Mouse (Mus musculus): ENCODE results near the gene E2f1.

The E2f1 gene

DNA sequence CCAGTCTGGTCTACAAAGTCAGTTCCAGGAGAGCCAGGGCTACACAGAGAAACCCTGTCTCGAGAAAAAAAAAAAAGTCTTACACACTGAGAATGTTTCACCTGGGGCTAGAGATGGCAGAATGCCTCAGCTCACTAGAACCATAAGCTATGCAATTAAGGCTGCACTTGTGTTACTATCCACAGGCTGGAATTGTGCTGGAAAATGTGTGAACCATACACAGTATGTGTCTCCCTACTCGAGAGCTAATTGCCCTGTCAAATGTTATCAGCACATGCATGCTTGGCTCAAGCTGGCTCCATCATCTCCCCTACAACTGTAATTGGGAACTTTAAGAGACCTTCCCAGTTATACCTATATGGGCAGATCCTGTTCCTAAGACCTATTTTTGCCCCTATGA is 18.8 kb downstream of the E2f1 start:
- DNase-seq (ENCODE audit: low read depth) = no peak

DNA sequence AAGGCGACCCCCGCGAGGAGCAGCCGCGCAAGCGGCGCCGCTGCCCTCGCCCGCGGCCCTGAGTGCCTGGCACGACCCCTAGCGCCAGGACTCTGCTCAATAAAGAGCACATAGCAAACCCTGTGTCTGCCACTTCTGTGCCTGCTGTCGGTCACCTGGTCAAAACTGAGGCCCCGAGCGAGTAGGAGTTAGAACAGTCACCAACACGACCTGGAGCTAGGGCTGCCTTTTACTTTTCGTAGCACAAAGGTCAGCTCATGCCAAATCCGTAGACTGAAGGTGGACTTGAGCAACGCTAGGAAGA is 19.9 kb downstream of the E2f1 start:
- no peak for DNase-seq (ENCODE audit: low read depth)

DNA sequence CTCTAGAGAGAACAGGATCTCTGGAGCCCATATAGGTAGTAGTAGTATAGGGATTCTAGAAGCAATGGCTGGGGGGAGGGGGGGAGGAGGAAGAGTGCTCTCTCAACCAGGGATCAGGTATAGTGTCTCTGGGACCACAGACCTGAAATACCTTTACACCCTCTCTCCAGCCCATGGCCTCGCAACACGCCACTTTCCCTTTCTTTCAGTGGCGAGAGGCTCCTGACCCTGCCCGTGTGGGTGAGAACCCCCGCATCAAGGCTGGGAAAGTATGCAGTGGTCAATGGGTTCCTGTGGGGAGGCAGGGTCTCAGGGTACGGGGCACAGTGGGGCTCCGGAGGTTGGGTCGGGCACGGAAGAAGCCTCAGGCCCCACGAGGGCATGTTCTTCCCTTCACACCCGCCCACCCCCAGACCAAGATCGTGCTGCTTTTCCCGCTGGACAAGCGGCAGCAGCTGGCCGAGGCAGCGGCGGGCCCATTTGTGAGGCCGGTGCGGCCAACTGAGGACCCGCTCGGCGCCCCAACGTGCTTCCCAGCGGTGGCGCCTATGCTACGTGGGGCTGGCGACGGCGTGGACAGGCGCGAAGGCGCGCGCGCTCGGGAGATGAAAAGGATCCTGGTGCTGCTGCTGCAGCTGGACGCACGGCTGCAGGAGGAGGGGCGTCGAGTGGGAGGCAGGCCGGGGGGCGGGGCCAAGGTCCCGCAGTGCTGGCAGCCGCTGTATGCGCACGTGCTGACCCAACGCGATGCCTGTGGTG is 20.4 kb downstream of the E2f1 start:
- no peak for DNase-seq (ENCODE audit: low read depth)

DNA sequence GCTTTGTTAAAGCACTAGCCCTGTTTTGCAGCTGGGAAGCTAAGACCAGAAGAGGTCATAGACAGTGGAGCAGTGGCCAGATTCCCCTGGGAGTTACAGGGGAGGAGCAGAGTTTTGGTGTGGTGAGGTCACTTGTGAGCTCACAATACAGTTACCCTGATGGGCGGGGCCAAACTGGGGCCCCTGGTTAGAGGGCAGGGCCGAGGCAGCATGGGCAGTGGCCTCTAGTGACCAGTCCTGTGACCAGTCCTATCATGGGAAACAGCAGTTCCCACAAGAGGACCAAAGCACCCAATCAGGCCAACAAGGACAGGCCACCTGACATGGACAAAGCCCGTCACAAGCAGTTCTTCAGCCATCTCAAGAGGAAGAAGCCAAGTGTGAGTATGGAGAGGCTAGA is 21.0 kb downstream of the E2f1 start:
- DNase-seq (ENCODE audit: low read depth) = no peak

DNA sequence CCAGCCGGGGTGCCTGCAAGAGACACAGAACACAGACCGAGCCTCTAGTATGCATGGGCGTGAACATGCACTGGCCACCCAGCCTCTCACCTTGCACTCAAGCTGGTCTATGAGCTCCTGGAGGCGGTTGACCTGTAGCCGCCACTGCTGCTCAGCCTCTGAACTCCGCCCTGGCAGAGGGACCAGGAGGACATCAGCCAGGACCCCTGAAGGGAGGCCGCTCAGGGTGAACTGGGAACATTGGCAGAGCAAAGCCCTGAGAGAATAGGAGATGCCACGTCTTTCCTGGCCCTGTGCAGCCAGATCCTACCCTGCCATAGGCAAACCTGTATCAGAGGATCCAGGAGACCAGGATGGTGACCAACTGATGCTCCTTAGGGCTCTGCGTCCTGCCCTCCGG is 23.0 kb downstream of the E2f1 start, which contains the start of gene 1700003F12Rik:
Gene 1700003F12Rik (plus strand): TSS at position 375 of the 400 bp plus-strand sequence.
- DNase-seq (ENCODE audit: low read depth) = no peak

DNA sequence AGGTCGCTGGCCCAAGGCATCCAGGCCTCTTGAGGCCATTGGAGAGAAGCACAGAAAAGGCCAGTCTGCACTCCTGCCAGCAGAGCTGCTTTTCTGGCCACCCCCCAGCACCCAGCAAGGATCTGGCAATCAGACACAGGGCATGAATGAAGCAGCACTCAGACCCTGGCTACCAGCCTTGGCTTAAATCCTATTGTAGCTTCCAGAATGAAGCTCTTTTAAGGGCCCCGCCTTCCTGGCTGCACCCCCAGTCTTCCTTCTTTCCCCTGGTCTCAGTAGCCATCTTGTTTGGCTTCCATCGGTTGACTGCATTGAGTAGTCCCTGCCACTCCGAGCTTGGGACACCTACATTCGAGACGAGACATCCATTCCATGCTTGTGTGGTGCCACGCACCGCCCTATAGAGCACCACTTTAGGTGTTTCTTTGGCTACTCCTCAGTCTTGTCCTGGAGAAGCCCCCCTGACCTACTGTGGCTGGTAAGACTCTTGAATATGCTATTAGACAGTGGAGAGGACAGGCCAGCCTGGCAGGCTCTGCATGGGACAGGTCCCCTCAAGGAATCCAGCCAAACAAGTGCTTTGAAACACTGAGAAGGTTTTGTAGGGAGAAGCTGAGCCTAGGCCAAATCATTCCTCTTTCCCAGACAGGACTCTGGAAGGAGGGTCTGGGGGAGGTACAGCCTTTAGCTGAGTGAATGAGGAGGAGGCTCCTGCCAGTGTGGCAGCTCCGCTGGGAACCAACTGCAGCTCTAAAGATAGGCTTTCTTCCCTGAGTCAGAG is 25.9 kb downstream of the E2f1 start:
- no peak for DNase-seq (ENCODE audit: low read depth)

DNA sequence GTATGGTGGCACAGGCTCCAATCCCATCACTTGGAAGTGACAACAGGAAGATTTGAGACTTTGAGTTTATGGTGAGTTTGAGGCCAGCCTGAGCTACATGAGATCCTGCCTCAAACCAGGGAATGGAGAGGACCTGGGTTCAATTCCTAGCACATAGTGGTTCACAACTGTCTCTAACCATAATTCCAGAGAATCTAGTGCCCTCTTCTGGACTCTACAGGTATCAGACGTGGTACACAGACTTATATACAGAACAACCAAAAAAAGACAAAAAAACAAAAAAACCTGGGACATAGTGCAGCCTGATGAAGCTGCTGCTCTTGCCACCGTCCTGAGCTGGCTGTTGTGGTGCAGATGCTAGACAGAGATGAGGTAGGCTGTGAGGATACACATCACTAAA is 28.1 kb downstream of the E2f1 start:
- DNase-seq (ENCODE audit: low read depth) = peak; percentile 23

DNA sequence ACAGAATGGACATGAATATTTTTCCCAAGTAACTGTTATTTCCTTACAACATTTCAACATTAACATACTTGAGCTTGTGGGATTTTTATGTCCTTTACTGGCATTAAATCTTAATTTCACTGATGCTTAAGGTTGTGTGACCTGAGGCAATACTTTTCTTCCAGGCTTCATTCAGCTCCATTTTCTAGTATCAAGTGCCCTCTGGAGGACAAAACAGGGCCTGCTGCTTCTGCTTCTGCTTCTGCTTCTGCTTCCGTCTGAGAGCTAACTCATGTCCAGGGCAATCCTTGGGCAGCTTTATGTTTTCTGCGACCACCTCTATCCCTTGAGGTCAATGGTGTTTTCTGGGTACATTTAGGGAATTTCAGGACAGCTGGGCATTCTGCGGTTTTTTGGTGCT is 30.0 kb downstream of the E2f1 start:
- DNase-seq (ENCODE audit: low read depth) = peak; percentile 61

DNA sequence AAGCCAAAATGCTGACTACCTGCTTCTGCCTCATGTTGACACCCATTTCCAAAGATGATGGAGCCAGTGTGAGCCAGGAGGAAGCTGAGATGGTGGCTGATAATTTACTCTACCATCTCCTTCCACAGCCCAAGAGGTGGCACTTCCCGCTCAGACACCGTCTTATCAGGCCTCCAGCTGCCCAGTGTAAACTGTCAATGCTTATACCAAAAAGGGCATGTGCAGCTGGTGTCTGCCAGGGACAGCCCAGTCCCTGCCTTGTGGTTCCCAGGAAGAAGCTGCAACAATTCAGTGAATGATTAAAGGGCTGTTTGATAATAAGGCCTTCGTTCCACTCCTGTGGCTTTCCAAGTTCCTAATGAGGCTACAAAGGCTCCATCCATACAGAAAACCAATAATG is 31.0 kb downstream of the E2f1 start:
- peak; percentile 11 for DNase-seq (ENCODE audit: low read depth)

DNA sequence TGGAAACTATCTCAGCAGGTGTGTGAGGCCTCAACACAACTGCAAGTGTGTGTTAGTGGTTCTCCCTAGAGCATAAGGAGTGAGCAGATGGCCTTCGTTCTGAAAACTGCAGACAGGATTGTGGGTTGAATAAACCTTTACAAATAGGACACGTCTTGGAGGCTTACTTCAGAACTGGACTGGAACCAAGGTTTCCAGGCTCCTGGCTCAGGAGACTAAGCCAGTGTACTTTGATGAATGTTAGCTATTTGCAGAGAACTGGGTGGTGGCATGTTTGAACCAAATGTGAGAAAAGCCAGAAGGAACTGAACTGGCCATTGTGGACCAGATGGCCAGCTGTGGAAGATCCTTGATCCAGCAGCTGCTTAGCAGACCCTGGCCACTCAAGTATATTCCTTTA is 31.4 kb downstream of the E2f1 start:
- DNase-seq (ENCODE audit: low read depth) = no peak

DNA sequence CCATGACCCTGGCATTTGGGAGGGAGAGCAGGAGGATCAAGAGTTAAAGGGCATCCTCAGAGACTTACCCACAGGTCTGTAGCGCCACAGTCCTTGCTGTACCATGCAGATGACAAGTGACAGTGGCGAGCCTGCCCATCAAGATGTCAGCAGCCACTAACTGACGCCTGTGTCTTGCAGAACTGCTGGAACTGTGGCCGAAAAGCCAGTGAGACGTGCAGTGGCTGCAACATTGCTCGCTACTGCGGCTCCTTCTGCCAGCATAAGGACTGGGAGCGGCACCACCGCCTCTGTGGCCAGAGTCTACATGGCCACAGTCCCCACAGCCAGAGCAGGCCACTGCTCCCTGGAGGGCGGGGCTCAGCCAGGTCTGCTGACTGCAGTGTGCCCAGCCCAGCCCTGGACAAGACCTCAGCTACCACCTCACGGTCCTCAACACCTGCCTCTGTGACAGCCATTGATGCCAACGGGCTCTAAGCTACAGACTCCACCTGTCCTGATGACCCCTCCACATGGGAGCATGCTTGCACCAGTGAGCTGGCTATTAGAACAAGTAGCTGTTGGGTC is 34.9 kb downstream of the E2f1 start:
- DNase-seq (ENCODE audit: low read depth) = no peak

DNA sequence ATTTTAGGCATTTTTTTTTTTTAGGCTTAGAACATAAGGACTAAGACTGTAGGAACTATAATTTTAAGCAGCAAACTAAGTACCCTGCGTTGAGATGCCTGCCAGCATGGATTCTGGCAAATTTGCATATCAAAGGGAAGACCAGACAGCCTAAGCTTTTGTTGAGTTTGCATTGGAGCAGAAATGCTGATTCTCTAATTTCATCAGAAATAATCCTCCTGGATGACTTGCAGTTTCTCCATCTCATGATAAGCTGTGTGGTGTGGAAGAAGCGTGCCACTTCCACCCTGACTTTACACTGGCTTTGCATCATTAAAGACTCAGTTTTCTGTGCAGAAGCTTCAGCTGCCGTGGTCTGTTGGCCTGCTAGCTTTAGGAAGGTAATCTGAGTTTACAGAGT is 36.8 kb downstream of the E2f1 start:
- no peak for DNase-seq (ENCODE audit: low read depth)

DNA sequence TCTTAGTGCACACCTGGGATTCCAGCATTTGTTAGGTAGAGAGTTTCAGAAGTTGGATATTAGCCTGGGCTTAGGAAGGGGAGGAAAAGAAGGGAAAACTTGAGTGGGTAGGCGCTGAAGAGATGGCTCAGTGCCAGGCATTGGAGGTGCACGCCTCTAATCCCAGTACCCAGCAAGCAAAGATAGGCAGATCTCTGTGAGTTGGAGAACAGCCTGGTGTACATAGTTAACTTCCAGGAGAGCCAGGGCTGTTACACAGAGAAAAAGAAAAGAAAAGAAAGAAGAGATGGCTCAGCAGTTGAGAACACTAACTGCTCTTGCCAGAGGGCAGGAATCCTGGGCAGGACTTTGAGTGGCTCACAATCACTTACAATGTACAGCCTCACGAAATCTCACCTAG is 43.2 kb downstream of the E2f1 start:
- no peak for DNase-seq (ENCODE audit: low read depth)

DNA sequence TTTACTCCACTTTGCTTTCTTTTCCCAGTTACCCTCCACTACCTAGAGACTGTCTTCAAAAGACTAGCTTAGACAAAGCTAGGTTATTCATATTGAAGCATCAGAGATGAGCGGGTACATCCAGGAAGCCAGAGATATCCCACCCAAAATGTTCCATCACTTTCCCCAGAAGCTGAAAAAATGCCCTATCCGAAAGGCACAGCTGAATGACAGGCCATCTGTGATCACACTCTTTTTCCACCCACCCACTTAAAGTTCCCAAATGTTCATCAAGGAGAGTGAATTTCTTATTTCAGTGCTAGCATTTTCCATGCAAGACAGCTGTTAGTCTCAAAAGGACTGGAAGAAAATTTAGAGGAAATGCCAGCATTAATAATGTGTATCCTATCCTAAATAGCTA is 44.4 kb downstream of the E2f1 start:
- no peak for DNase-seq (ENCODE audit: low read depth)

DNA sequence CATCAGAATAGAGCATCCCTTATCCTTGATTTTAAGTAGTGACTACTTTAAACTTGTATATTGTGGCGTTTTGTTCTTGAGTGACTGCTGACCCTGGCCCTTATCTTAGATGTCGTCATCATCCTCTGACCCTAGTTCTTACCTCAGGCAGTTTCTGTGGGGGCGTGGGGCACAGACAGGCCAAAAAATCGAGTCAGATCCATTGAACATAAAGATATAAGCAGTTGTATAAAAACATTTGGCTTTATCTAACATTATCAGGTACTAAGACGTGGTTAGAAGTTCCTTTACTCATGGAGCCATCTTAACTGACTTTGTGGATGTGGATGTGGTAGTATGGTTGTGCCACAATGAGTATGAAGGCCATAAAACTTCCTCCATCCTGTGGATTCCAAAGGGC is 47.4 kb downstream of the E2f1 start:
- peak; percentile 75 for DNase-seq (ENCODE audit: low read depth)

DNA sequence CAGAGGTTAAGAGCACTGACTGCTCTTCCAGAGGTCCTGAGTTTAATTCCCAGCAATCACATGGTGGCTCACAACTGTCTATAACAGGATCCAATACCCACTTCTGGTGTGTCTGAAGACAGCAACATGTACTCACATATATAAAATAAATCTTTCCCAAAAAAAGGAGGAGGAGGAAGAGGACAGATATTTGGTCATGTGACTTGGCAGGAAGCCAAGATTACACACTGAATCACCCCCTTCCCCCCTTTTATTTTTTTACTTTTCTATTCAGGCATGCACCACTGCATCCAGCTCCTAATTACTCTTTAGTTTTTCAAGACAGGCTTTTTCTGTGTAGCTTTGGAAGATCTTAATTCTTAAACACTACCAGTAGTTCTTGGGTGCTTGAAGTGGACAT is 48.2 kb downstream of the E2f1 start:
- DNase-seq (ENCODE audit: low read depth) = no peak

DNA sequence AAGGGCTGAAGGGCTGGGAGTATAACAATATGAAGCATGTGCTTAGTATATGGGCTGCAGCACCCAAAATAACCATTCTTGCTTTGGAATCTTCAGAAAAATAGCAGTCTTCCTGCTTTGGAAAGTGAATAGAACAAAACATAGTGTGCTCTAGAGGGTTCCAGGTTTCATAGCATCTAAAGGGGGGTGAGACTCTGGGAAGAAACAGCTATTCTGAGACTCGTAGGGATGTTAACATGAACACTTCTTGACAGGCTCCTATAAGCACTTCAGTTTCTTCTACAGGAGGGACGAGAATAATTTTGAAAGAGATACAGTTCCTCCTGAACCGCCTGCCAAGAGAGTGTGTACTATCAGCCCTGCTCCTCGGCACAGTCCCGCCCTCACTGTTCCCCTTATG is 52.3 kb downstream of the E2f1 start:
- DNase-seq (ENCODE audit: low read depth) = no peak

DNA sequence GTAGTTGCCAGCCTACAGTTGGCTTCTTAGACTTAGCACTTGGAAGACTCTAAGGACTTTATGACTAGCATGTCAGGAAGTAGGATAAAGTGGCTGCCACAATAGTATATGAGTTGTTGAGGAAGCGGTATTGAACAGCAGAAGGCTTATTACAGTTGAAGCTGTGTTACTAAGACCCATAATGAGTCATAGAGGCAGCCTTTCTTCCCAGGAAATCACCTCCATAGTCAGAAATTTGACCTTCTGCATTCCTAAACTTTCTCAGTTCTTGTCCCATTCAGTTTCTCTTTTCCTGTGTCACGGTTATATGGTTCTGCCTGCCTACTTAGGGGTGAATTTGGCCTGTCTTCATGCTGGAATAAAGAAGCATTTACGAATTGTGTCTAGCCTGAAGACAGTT is 52.7 kb downstream of the E2f1 start:
- DNase-seq (ENCODE audit: low read depth) = no peak

DNA sequence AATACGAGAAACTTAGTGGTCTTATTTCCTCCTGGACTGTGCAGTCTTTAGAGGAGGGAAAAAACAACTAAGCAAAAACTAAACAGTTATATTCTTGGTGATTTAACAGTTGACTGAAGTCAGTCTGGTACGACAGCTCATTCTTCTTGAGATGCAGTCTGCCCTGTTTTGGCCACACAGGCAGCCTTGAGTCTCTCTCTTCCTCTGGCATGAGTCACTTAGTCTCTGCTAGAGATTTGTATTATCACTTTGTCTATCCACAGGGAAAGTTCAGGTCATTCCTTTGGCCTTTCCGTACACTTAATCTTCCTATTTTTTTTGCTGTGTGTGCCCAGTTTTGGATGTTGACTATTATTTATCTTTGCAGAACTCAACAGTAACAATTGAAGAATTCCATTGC is 59.6 kb downstream of the E2f1 start:
- no peak for DNase-seq (ENCODE audit: low read depth)

Data from 416B (cell line).